Mouse (Mus musculus) limb, embryonic 12.5 days (tissue): ENCODE results near the gene Acr. TPM values are rescaled to one million over a fixed set of nuclear protein-coding genes. Genes with fewer than 3 reads are reported as not detected.

Source experiments
- ATAC-seq: fragments of 200-750 bp; cut with Nextera tagmentation; 2 replicates; pipeline ENCODE4 v1.8.0; 2017; ENCODE audit warnings: low read depth, moderate TSS enrichment; ENCODE audit not compliant: insufficient number of reproducible peaks, insufficient read depth, low FRiP score, low TSS enrichment
- H3K27ac ChIP-seq: fragments of 300-500 bp; sonication (generic); 2 replicates; pipeline ENCODE4 v1.5.1; 2016; ENCODE audit warnings: mild to moderate bottlenecking, moderate library complexity
- H3K27me3 ChIP-seq: fragments of 300-500 bp; sonication (generic); 2 replicates; pipeline ENCODE4 v1.6.1; 2016; ENCODE audit warnings: mild to moderate bottlenecking, moderate library complexity
- H3K36me3 ChIP-seq: fragments of 300-500 bp; sonication (generic); 2 replicates; pipeline ENCODE4 v1.6.1; 2016; ENCODE audit warnings: mild to moderate bottlenecking, moderate library complexity
- H3K4me1 ChIP-seq: fragments of 300-500 bp; sonication (generic); replicated peaks from 2 replicates; pipeline ENCODE4 v1.6.1; 2016
- H3K4me2 ChIP-seq: fragments of 300-500 bp; sonication (generic); 2 replicates; pipeline ENCODE4 v1.6.1; 2016; ENCODE audit warnings: mild to moderate bottlenecking, moderate library complexity
- H3K4me3 ChIP-seq: fragments of 300-500 bp; sonication (generic); replicated peaks from 2 replicates; pipeline ENCODE4 v1.5.1; 2016; ENCODE audit warnings: mild to moderate bottlenecking
- H3K9ac ChIP-seq: fragments of 300-500 bp; sonication (generic); replicated peaks from 2 replicates; pipeline ENCODE4 v1.6.1; 2016; ENCODE audit warnings: mild to moderate bottlenecking, moderate library complexity
- H3K9me3 ChIP-seq: fragments of 300-500 bp; sonication (generic); 2 replicates; pipeline ENCODE4 v1.6.1; 2016; ENCODE audit warnings: mild to moderate bottlenecking, moderate library complexity
- WGBS: fragments of 180-500 bp; shearing (Covaris S2); methylation state at CpG from one replicate; pipeline ENCODE4 v1.1.7; 2016; 5-methylcytosine and 5-hydroxymethylcytosine counted together
- polyA plus RNA-seq: library from polyadenylated mRNA; unstranded; fragments of >200 nt; fragmentation: Nextera tagmentation; extraction: Ambion mirVana; gene quantifications from 2 replicates; pipeline ENCODE4 v1.2.1, GENCODE M21; 2016

Acr gene
- polyA plus RNA-seq, 1 experiment from 2014 or later = not detected

DNA sequence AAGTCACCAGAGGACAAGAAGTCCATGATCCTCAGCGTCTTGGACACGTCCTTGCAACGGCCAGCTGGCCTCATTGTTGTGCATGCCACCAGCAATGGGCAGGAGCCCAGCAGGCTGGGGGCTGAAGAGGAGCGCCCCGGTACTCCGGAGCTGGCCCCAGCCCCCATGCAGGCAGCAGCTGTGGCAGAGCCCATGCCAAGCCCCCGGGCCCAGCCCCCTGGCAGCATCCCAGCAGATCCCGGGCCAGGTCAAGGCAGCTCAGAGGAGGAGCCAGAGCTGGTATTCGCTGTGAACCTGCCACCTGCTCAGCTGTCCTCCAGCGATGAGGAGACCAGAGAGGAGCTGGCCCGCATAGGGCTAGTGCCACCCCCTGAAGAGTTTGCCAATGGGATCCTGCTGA lies 19.3 kb upstream of the Acr start:
- Histone ChIP-seq H3K4me2 (peak overlapping the region; percentile 62), H3K27ac (no peak overlapping the region), H3K9ac (no peak overlapping the region), H3K27me3 (peaks cover 41% of the 10 kb centered on the region), H3K4me3 (no peak overlapping the region), H3K9me3 (no peaks in the 10 kb centered on the region), H3K4me1 (peaks cover 13% of the 10 kb centered on the region), H3K36me3 (peaks cover 38% of the 10 kb centered on the region)
- no peak for ATAC-seq
- WGBS = 40% methylated on average over 11 of the region's 11 CpGs

DNA sequence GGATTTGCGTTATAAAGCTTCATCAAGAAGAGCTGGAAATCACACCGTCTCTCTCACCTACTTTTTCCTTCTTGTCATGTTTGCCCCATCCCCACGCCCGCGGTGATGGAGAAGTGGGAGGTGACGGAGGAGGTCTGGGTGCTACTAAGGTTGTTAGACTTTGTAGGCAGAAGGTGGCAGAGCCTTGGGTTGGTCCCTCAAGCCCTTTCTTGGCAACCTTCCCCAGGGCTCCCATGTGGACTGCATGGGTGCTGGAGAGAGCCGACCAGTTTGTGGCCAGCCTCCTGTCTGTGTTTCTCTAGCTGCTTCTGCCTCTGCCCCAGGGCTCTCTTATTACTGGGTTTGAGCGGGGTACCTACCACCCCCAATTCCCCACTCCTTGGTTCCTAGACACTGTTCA lies 17.6 kb upstream of the Acr start:
- H3K4me2 ChIP-seq = no peak overlapping the region
- H3K4me1 ChIP-seq = peaks cover 13% of the 10 kb centered on the region
- H3K36me3 ChIP-seq = peaks cover 36% of the 10 kb centered on the region
- ATAC-seq = no peak
- H3K4me3 ChIP-seq = no peak overlapping the region
- H3K9ac ChIP-seq = no peak overlapping the region
- H3K9me3 ChIP-seq = no peaks in the 10 kb centered on the region
- H3K27ac ChIP-seq = no peak overlapping the region
- 91% methylated on average over 8 of the region's 8 CpGs for WGBS
- peaks cover 50% of the 10 kb centered on the region for H3K27me3 ChIP-seq

DNA sequence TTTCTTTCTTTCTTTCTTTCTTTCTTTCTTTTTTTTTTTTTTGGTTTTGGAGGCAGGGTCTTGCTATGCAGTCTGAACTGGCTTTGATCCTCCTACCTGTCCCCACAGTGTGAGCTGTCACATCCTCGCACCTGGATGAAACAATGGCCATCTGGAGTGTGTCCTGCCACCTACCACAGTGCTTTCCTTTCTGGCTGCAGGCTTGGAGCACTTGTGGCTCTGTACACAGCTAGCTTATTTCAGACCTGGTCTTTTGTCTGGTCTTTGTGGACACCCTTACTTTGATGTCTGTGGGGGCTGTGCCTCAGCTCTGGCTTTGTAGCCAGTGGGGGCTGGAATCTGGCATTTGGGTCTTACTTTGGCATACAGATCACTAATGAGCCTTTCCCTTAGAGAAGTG lies 16.4 kb upstream of the Acr start:
- ATAC-seq = no peak
- Histone ChIP-seq H3K36me3 (peaks cover 32% of the 10 kb centered on the region), H3K27me3 (peaks cover 55% of the 10 kb centered on the region), H3K9ac (no peak overlapping the region), H3K9me3 (no peaks in the 10 kb centered on the region), H3K27ac (no peak overlapping the region), H3K4me1 (peaks cover 18% of the 10 kb centered on the region), H3K4me2 (no peak overlapping the region), H3K4me3 (no peak overlapping the region)
- WGBS = 84% methylated on average over 1 of the region's 1 CpGs

DNA sequence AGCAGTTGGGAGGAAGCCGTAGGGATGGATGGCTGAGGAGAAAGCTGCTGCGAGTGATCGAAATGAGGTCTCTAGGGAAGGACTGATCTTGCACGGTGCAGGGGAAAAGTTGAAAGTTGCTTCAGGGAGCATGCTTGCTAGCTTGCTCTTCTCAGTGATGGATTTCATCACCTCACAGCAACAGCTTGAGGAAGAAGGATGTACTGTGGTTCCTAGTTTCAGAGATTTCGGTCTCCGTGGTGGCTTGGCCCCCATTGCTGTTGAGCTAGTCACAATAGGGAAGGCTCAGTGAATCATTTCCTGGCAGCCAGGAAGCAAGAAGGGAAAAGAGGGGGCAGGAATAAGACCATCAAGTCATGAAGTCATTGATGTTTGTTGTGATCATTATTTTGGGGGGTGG lies 12.5 kb upstream of the Acr start:
- no peak for ATAC-seq
- 86% methylated on average over 6 of the region's 6 CpGs for WGBS
- H3K4me1 ChIP-seq = peaks cover 25% of the 10 kb centered on the region
- peaks cover 13% of the 10 kb centered on the region for H3K36me3 ChIP-seq
- no peak overlapping the region for H3K9ac ChIP-seq
- H3K4me2 ChIP-seq = no peak overlapping the region
- no peak overlapping the region for H3K4me3 ChIP-seq
- no peaks in the 10 kb centered on the region for H3K9me3 ChIP-seq
- H3K27ac ChIP-seq = no peak overlapping the region
- peaks cover 56% of the 10 kb centered on the region for H3K27me3 ChIP-seq

DNA sequence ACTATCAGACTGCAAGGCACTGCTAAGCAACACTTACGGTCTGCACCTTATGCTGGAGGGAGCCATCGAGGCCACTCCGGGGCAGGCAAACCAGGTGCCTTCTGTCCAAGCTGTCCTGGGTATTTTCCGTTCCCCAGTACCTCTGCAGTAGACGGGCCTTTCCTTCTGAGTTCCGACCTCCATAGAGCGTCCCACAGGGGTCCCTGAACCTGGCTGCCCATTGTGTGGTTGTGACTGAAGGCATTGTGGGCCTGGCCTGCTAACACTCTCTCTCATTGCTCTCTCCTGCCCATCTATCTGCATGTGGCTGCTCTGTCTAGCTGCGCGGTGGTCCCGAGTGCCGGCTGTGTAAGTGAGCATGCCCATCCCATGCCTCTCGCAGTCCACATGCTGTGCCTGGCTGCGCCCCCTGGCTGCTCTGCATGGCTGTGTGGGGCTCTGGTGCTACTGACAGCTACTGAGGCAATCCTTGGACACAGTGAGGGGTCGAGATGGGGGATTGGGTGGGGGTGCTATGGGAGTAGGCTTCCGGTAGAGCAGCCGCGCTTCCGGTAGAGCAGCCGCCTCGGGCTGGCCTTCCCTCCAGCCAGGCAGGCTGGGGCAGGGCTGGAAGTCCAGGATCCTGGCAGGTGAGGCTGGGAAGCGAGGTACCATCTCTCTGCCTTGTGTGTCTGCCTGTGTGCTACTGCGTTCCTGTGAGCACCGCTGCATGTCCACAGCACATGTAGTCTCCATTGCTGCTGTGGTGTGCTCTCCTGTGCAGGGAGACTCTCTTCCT lies 11.5 kb upstream of the Acr start:
- H3K27ac ChIP-seq = no peak overlapping the region
- peaks cover 13% of the 10 kb centered on the region for H3K36me3 ChIP-seq
- 0 out of 2 replicates have a peak overlapping the region, but pooled peaks have one; percentile 15 for H3K4me3 ChIP-seq
- peak overlapping the region; percentile 56 for H3K4me2 ChIP-seq
- H3K9me3 ChIP-seq = no peaks in the 10 kb centered on the region
- no peak overlapping the region for H3K9ac ChIP-seq
- peaks cover 56% of the 10 kb centered on the region for H3K27me3 ChIP-seq
- H3K4me1 ChIP-seq = peaks cover 25% of the 10 kb centered on the region
- WGBS = 26% methylated on average over 23 of the region's 23 CpGs
- no peak; the same call in 1 of the 2 replicates for ATAC-seq

DNA sequence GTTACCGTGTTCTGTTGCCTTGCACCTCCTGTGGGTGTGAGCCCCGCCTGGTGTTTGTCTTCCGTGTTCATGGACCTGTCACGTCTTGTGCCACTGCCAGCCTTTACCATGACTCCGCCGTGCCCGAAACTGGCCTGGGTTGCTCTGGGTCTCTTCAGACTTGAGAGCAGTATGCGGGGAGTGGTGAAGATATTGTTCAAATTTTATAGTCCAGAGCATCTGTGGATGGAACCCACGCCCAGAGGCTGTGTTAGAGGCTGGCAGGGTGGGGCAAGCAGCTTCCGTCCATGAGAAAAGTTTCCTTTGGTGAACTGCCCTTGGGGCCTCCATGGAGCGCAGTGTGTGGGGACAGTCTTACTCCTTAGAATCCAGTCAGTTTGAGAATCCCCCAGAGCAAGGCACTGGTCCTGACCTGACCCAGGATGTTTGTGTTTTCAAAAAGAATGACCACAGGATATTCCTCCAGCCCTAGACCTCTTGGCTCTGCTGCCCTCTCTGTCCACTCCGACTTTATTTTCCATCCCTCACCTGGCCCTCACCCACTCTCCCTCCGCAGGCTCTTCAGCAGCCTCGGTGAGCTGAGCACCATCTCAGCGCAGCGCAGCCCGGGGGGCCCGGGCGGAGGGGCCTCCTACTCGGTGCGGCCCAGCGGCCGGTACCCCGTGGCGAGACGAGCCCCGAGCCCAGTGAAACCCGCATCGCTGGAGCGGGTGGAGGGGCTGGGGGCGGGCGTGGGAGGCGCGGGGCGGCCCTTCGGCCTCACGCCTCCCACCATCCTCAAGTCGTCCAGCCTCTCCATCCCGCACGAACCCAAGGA lies 10.7 kb upstream of the Acr start:
- H3K27ac ChIP-seq = no peak overlapping the region
- peak overlapping the region; percentile 56 for H3K4me2 ChIP-seq
- H3K4me1 ChIP-seq = peaks cover 25% of the 10 kb centered on the region
- H3K27me3 ChIP-seq = peaks cover 56% of the 10 kb centered on the region
- ATAC-seq = no peak
- peak overlapping the region; percentile 34 for H3K4me3 ChIP-seq
- H3K36me3 ChIP-seq = peaks cover 6% of the 10 kb centered on the region
- H3K9ac ChIP-seq = peak overlapping the region; percentile 42; the same call in 1 of the 2 replicates
- WGBS = 7% methylated on average over 40 of the region's 40 CpGs
- H3K9me3 ChIP-seq = no peaks in the 10 kb centered on the region

DNA sequence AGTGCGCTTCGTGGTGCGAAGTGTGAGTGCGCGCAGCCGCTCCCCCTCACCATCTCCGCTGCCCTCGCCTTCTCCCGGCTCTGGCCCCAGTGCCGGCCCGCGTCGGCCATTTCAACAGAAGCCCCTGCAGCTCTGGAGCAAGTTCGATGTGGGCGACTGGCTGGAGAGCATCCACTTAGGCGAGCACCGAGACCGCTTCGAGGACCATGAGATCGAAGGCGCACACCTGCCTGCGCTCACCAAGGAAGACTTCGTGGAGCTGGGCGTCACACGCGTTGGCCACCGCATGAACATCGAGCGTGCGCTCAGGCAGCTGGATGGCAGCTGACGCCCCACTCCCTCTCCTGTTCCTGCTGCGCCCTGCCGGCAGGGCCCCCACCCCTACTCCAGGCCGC lies 10.1 kb upstream of the Acr start:
- ATAC-seq = no peak
- Histone ChIP-seq H3K9me3 (no peaks in the 10 kb centered on the region), H3K4me2 (peak overlapping the region; percentile 56), H3K9ac (peak overlapping the region; percentile 42; the same call in 1 of the 2 replicates), H3K27me3 (peaks cover 56% of the 10 kb centered on the region), H3K4me3 (peak overlapping the region; percentile 34), H3K4me1 (peaks cover 25% of the 10 kb centered on the region), H3K36me3 (no peaks in the 10 kb centered on the region), H3K27ac (no peak overlapping the region)
- WGBS = 2% methylated on average over 34 of the region's 34 CpGs

DNA sequence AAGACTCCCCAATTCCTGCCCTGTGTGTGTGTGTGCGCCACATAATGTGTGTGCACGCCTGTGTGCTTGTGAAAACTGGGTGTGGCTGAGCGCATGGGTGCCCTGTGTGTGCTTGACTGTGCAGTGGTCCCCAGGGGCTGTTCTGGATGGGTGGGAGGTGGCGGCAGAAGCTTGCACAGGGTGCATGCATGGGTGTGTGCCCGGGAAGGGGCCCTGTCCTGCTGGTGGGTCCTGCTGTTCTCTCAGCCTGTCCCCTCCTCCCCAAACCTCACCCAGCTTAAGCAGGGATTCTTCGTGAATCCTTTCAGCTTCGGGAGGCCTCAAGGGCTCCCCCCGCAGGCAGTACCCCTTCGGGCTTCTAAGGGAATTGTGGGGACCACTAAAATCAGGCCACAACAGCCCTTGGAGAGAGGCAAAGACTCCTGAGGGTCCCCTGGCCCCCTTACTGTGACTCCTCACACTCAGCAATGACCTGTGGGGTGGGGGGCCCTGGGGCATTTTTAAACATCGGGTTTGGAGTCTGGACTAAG lies 8.9 kb upstream of the Acr start:
- Histone ChIP-seq H3K27me3 (peaks cover 56% of the 10 kb centered on the region), H3K27ac (no peak overlapping the region), H3K36me3 (no peaks in the 10 kb centered on the region), H3K9ac (no peak overlapping the region), H3K4me1 (peaks cover 25% of the 10 kb centered on the region), H3K4me3 (no peak overlapping the region), H3K9me3 (no peaks in the 10 kb centered on the region), H3K4me2 (no peak overlapping the region)
- ATAC-seq = no peak
- WGBS = 39% methylated on average over 10 of the region's 10 CpGs

DNA sequence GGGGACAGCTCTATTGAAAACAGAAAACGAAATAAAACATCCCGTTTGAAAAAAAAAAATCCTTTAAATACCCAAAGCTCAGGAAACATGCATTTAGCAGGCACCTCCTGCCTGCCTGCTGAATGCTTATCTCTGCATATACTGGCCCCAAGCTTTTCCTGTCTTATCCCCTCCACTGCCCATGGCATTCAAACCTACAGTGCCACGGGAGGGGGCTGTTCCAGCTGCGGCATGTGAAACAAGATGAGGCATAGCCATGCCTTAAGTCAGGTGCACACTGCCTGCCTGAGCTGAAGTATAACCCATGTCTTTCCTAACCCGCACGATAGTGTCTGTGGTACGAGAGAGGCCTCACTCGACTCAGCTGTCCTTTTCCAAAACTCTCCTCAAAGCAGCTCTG lies 4.0 kb downstream of the Acr start:
- no peak overlapping the region for H3K9ac ChIP-seq
- no peak for ATAC-seq
- 75% methylated on average over 8 of the region's 8 CpGs for WGBS
- H3K27me3 ChIP-seq = no peaks in the 10 kb centered on the region
- H3K4me3 ChIP-seq = no peak overlapping the region
- no peak overlapping the region for H3K27ac ChIP-seq
- H3K4me2 ChIP-seq = no peak overlapping the region
- H3K9me3 ChIP-seq = no peaks in the 10 kb centered on the region
- H3K36me3 ChIP-seq = no peaks in the 10 kb centered on the region
- H3K4me1 ChIP-seq = no peaks in the 10 kb centered on the region

DNA sequence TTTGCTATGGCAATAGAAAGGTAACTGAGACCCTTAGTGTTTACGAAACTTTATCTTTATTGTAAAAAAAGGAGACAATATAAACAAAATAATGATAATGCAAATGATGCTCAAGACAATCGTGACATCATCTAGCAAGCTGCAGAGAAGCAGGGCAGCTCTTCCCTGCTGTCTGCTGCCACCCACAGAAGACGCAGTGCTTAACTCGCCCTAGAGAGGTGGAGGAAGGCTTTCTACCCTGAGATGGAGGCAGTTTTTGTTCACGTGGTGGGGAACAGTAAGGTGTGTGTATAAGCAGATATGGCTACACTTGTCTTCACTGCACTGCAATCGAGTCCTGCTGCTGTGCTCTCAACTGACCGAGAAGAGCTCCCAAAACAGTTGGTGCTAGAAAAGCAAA lies 14.4 kb downstream of the Acr start:
- no peaks in the 10 kb centered on the region for H3K9me3 ChIP-seq
- H3K9ac ChIP-seq = no peak overlapping the region
- WGBS = 85% methylated on average over 7 of the region's 7 CpGs
- no peaks in the 10 kb centered on the region for H3K4me1 ChIP-seq
- peaks cover 41% of the 10 kb centered on the region for H3K36me3 ChIP-seq
- no peak overlapping the region for H3K4me3 ChIP-seq
- no peak overlapping the region for H3K4me2 ChIP-seq
- no peaks in the 10 kb centered on the region for H3K27me3 ChIP-seq
- no peak for ATAC-seq
- H3K27ac ChIP-seq = no peak overlapping the region

DNA sequence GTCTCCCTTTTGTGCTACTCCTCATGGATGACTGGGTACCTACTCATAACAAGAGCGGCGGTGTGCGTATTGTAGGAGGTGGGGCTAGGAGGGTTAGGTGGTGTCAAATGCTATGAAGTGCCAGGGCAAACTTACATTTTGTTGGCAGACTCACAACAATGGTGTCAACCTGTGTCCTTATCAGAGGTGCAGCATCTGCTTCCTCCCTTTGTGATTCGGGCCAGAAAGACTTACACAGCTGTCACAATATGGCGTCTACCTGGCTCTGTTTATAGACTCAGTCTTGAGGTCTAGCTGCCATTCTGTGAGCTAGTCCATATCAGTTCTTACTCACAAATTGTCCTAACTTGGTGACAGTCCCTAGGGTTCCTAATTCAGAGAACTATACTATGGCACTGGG lies 17.0 kb downstream of the Acr start:
- 89% methylated on average over 5 of the region's 5 CpGs for WGBS
- Histone ChIP-seq H3K4me1 (no peaks in the 10 kb centered on the region), H3K9ac (no peak overlapping the region), H3K27me3 (no peaks in the 10 kb centered on the region), H3K9me3 (no peaks in the 10 kb centered on the region), H3K36me3 (peaks cover 54% of the 10 kb centered on the region), H3K27ac (no peak overlapping the region), H3K4me3 (no peak overlapping the region), H3K4me2 (no peak overlapping the region)
- no peak for ATAC-seq
